Mouse (Mus musculus) E14TG2a.4 (cell line): Measurements from ENCODE around the gene Ugt1a9.

ENCODE experiments used
- H3K27me3 ChIP-seq: 2 replicates; pipeline ENCODE4 v1.6.1; 2014; ENCODE audit warnings: low read length, control low read depth; ENCODE audit not compliant: insufficient read depth
- H3K36me3 ChIP-seq: 2 replicates; pipeline ENCODE4 v1.6.1; 2014; ENCODE audit warnings: low read length, control low read depth; ENCODE audit not compliant: insufficient read depth
- H3K4me1 ChIP-seq: replicated peaks from 2 replicates; pipeline ENCODE4 v1.6.1; 2014; ENCODE audit warnings: low read depth, low read length, control low read depth
- H3K4me3 ChIP-seq: replicated peaks from 2 replicates; pipeline ENCODE4 v1.5.1; 2014; ENCODE audit warnings: mild to moderate bottlenecking, low read length
- H3K9me3 ChIP-seq: 2 replicates; pipeline ENCODE4 v1.6.1; 2014; ENCODE audit warnings: low read length, control low read depth
- CTCF ChIP-seq: conservative IDR thresholded peaks from 2 replicates; pipeline ENCODE4 v1.5.1; 2014; ENCODE audit warnings: low read length
- NANOG ChIP-seq: IDR thresholded peaks from 2 replicates; pipeline ENCODE4 v1.6.1; 2014; ENCODE audit warnings: borderline replicate concordance, low read length, mixed read lengths
- POU5F1 ChIP-seq: IDR thresholded peaks from 2 replicates; pipeline ENCODE4 v1.6.1; 2014; ENCODE audit warnings: low read length, borderline replicate concordance

Ugt1a9 gene

GRCm38 (mm10) chr1:88254793-88255465 is 184.3 kb downstream of the Ugt1a9 start:
- peaks cover 20% of the 10 kb centered on the region; the same call in 1 of the 2 replicates for H3K9me3 ChIP-seq
- no peak overlapping the region for H3K4me3 ChIP-seq
- peaks cover 37% of the 10 kb centered on the region for H3K27me3 ChIP-seq
- no peaks in the 10 kb centered on the region; the same call in 1 of the 2 replicates for H3K4me1 ChIP-seq
- peaks cover 7% of the 10 kb centered on the region for H3K36me3 ChIP-seq
- TF ChIP-seq NANOG (no peak), POU5F1 (no peak), CTCF (no peak)

GRCm38 (mm10) chr1:88255466-88255857 is 184.9 kb downstream of the Ugt1a9 start:
- Histone ChIP-seq H3K36me3 (peaks cover 13% of the 10 kb centered on the region), H3K27me3 (peaks cover 37% of the 10 kb centered on the region), H3K4me1 (peaks cover 5% of the 10 kb centered on the region; the same call in 1 of the 2 replicates), H3K9me3 (peaks cover 26% of the 10 kb centered on the region), H3K4me3 (no peak overlapping the region)
- TF ChIP-seq NANOG (no peak), POU5F1 (no peak), CTCF (no peak)

GRCm38 (mm10) chr1:88255989-88256754 is 185.6 kb downstream of the Ugt1a9 start:
- H3K27me3 ChIP-seq: peaks cover 37% of the 10 kb centered on the region
- peaks cover 20% of the 10 kb centered on the region for H3K36me3 ChIP-seq
- H3K4me3 ChIP-seq: no peak overlapping the region
- H3K4me1 ChIP-seq: peaks cover 7% of the 10 kb centered on the region; the same call in 1 of the 2 replicates
- peaks cover 28% of the 10 kb centered on the region for H3K9me3 ChIP-seq
- no peak for TF ChIP-seq CTCF
- no peak for TF ChIP-seq NANOG
- no peak for TF ChIP-seq POU5F1

GRCm38 (mm10) chr1:88256886-88257663 is 186.5 kb downstream of the Ugt1a9 start:
- Histone ChIP-seq H3K27me3 (peaks cover 37% of the 10 kb centered on the region), H3K4me3 (no peak overlapping the region), H3K9me3 (peaks cover 35% of the 10 kb centered on the region), H3K4me1 (peaks cover 11% of the 10 kb centered on the region), H3K36me3 (peaks cover 29% of the 10 kb centered on the region)
- TF ChIP-seq NANOG: no peak
- TF ChIP-seq CTCF: no peak
- no peak for TF ChIP-seq POU5F1

- Histone ChIP-seq H3K36me3 (peaks cover 35% of the 10 kb centered on the region), H3K27me3 (peaks cover 34% of the 10 kb centered on the region), H3K4me1 (peaks cover 17% of the 10 kb centered on the region), H3K9me3 (peaks cover 35% of the 10 kb centered on the region), H3K4me3 (no peak overlapping the region)
- 0 out of 2 replicates have a peak, but pooled peaks have one; percentile 22 for TF ChIP-seq POU5F1
- no peak for TF ChIP-seq NANOG
Observed at GRCm38 (mm10) chr1:88257681-88258080, 187.1 kb downstream of the Ugt1a9 start.

GRCm38 (mm10) chr1:88258361-88258760 is 187.8 kb downstream of the Ugt1a9 start:
- H3K4me1 ChIP-seq: peaks cover 24% of the 10 kb centered on the region
- H3K4me3 ChIP-seq: no peak overlapping the region
- H3K36me3 ChIP-seq: peaks cover 42% of the 10 kb centered on the region
- peaks cover 37% of the 10 kb centered on the region for H3K9me3 ChIP-seq
- no peak for TF ChIP-seq CTCF
- TF ChIP-seq NANOG: no peak
- no peak for TF ChIP-seq POU5F1
- H3K27me3 ChIP-seq: peaks cover 33% of the 10 kb centered on the region

GRCm38 (mm10) chr1:88258881-88259642 is 188.5 kb downstream of the Ugt1a9 start:
- Histone ChIP-seq H3K4me3 (no peak overlapping the region), H3K27me3 (peaks cover 33% of the 10 kb centered on the region), H3K36me3 (peaks cover 49% of the 10 kb centered on the region), H3K4me1 (peaks cover 30% of the 10 kb centered on the region), H3K9me3 (peaks cover 43% of the 10 kb centered on the region)
- no peak for TF ChIP-seq POU5F1
- TF ChIP-seq NANOG: no peak
- TF ChIP-seq CTCF: no peak

- peaks cover 32% of the 10 kb centered on the region for H3K27me3 ChIP-seq
- peaks cover 54% of the 10 kb centered on the region for H3K36me3 ChIP-seq
- peaks cover 46% of the 10 kb centered on the region for H3K9me3 ChIP-seq
- H3K4me1 ChIP-seq: peaks cover 32% of the 10 kb centered on the region
- TF ChIP-seq CTCF (no peak), NANOG (no peak), POU5F1 (no peak)
- no peak overlapping the region for H3K4me3 ChIP-seq
Observed at GRCm38 (mm10) chr1:88259643-88260024, 189.0 kb downstream of the Ugt1a9 start.
